Mouse (Mus musculus) cerebellum, adult 2 months (tissue): ENCODE results near the gene Nyap2. TPM values are rescaled to one million over a fixed set of nuclear protein-coding genes. Genes with fewer than 3 reads are reported as not detected.

Experiments used
- DNase-seq, 2 experiments: peaks; one replicate each; pipeline ENCODE4 v3.0.0; 2021
- H3K27ac ChIP-seq: fragments of 200-500 bp; 2 replicates; pipeline ENCODE4 v1.5.1; 2012; ENCODE audit warnings: low read length, control low read depth, inconsistent platforms; ENCODE audit not compliant: insufficient read depth
- H3K27me3 ChIP-seq: fragments of 200-500 bp; 2 replicates; pipeline ENCODE4 v1.6.1; 2012; ENCODE audit warnings: inconsistent platforms, mild to moderate bottlenecking, low read length, moderate library complexity; ENCODE audit not compliant: control insufficient read depth, insufficient read depth
- H3K4me1 ChIP-seq: fragments of 200-500 bp; 2 replicates; pipeline ENCODE4 v1.6.1; 2011; ENCODE audit warnings: low read length; ENCODE audit not compliant: control insufficient read depth, insufficient read depth
- H3K4me3 ChIP-seq: fragments of 200-500 bp; replicated peaks from 2 replicates; pipeline ENCODE3; 2011; ENCODE audit warnings: mild to moderate bottlenecking, low read depth, low read length, control low read depth; ENCODE audit not compliant: insufficient read depth
- CTCF ChIP-seq: fragments of 200-500 bp; IDR thresholded peaks from 2 replicates; pipeline ENCODE4 v1.5.1; 2011; ENCODE audit warnings: low read depth, mild to moderate bottlenecking, control low read depth, low read length, moderate library complexity, borderline replicate concordance; ENCODE audit not compliant: insufficient read depth
- POLR2A ChIP-seq: fragments of 200-500 bp; IDR thresholded peaks from 2 replicates; pipeline ENCODE4 v1.6.1; 2011; ENCODE audit warnings: low read length, control low read depth, borderline replicate concordance; ENCODE audit not compliant: insufficient read depth
- WGBS: fragments of 180-500 bp; shearing (Covaris S2); methylation state at CpG from one replicate; pipeline ENCODE4 v1.1.7; 2018; 5-methylcytosine and 5-hydroxymethylcytosine counted together
- polyA plus RNA-seq: library from polyadenylated mRNA; depleted of rRNA; stranded (reverse); fragments of >200 nt; gene quantifications from 2 replicates; pipeline ENCODE4 v1.2.3, GENCODE M21; 2012

Nyap2 gene
- polyA plus RNA-seq, 1 experiment = 9.0 TPM

DNA sequence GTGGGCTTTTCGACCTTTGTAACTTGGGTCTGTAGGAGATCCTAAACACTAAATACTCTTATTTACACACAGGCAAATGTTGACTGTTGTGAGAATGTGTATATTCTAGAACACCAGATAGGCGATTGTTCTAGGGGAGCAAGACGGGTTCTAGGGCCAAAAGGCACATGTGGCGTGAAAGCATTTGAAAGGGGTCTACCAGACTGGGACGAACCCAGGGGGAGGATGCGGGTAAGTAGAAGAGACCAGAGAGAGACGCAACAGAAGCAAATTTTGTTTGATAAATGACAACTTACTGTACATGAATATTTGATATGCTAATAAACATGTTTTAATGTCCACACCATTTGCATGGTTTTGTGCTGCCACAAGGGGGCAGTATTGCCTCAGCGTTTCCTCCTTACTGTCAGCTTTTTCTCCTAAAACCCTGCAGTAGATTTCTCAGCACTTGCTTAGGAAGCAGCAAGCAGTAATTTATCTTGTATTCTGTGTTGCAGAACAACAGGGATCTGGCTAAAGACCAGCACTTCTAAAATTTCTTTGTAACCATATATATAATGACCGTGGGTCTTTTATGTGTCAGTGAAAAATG is 239.7 kb downstream of the Nyap2 start:
- no peaks in the 10 kb centered on the region for H3K27me3 ChIP-seq
- H3K4me1 ChIP-seq = no peaks in the 10 kb centered on the region
- TF ChIP-seq POLR2A (no peak), CTCF (peak; percentile 76)
- WGBS = 50% methylated on average over 9 of the region's 9 CpGs
- no peak overlapping the region for H3K27ac ChIP-seq
- no peak overlapping the region for H3K4me3 ChIP-seq
- DNase-seq = peak; percentile 61 to 74

DNA sequence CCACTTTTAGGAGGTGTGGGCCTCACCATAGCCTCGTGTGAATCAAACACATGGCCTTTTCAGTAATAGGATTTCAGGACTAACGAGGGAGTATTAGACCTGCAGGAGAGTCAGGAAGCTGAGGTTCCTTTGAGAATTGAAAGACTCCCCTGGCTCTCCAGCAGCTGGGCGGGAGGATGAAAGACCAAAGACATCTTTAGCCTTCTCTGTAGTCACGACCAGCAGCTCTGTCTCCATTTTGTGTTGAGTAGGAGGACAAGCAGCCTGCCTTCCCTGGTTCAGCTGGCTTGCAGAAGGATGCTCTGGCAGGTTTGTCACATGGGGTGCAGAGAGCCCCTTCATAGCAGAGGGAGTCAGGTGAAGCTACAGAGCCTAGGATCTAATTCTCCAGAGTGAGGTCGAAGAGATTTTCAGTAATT is 240.3 kb downstream of the Nyap2 start:
- H3K4me1 ChIP-seq = no peaks in the 10 kb centered on the region
- peak in 1 of 2 experiments; percentile 9 for DNase-seq
- H3K27ac ChIP-seq = no peak overlapping the region
- TF ChIP-seq POLR2A = no peak
- no peak for TF ChIP-seq CTCF
- no peaks in the 10 kb centered on the region for H3K27me3 ChIP-seq
- H3K4me3 ChIP-seq = no peak overlapping the region
- WGBS = 66% methylated on average over 5 of the region's 5 CpGs

DNA sequence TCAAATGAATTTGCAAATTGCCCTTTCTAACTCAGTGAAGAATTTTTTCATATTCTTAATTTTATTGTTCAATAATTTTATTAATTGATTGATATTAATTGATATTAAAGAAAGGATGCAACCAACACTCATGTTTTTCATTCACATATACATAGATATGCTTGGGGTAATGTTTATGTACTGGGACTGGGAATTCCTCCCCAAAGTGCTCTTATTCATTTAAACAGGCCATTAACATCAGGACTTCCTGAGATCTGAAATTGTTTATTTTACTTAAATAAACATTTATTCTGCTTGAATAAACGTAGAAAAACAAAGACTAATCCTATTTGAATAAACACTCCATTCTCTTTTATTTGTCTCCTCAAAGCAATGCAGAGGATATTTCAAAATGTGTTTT is 311.0 kb downstream of the Nyap2 start:
- no peaks in the 10 kb centered on the region for H3K27me3 ChIP-seq
- no peak overlapping the region for H3K4me3 ChIP-seq
- H3K4me1 ChIP-seq = no peaks in the 10 kb centered on the region
- DNase-seq = no peak
- H3K27ac ChIP-seq = no peak overlapping the region
- TF ChIP-seq POLR2A = no peak
- TF ChIP-seq CTCF = no peak
- 54% methylated on average over 1 of the region's 1 CpGs for WGBS
